Mouse (Mus musculus) intestine, postnatal 0 days (tissue): ENCODE measurements around the gene Nox3. TPM values are rescaled to one million over a fixed set of nuclear protein-coding genes. Genes with fewer than 3 reads are reported as not detected.

Source experiments
- ATAC-seq: fragments of 200-750 bp; cut with Nextera tagmentation; 2 replicates; pipeline ENCODE4 v1.8.0; 2017; ENCODE audit warnings: mild to moderate bottlenecking, moderate TSS enrichment, moderate library complexity
- H3K27ac ChIP-seq: fragments of 300-500 bp; sonication (generic); 2 replicates; pipeline ENCODE4 v1.5.1; 2014; ENCODE audit warnings: mild to moderate bottlenecking, low read depth, low read length, moderate library complexity
- H3K27me3 ChIP-seq: fragments of 300-500 bp; sonication (generic); replicated peaks from 2 replicates; pipeline ENCODE4 v1.6.1; 2014; ENCODE audit warnings: low read length, mixed read lengths; ENCODE audit not compliant: control insufficient read depth, insufficient read depth
- H3K36me3 ChIP-seq: fragments of 300-500 bp; sonication (generic); 2 replicates; pipeline ENCODE4 v1.6.1; 2014; ENCODE audit warnings: mild to moderate bottlenecking, moderate library complexity; ENCODE audit not compliant: control insufficient read depth, insufficient read depth
- H3K4me1 ChIP-seq: fragments of 300-500 bp; sonication (generic); replicated peaks from 2 replicates; pipeline ENCODE4 v1.6.1; 2014; ENCODE audit warnings: antibody characterized with exemption, low read length, mixed read lengths; ENCODE audit not compliant: control insufficient read depth, insufficient read depth
- H3K4me2 ChIP-seq: fragments of 300-500 bp; sonication (generic); replicated peaks from 2 replicates; pipeline ENCODE4 v1.6.1; 2014; ENCODE audit warnings: low read depth, mild to moderate bottlenecking, moderate library complexity
- H3K4me3 ChIP-seq: fragments of 300-500 bp; sonication (generic); 2 replicates; pipeline ENCODE4 v1.5.1; 2014; ENCODE audit warnings: low read depth, low read length
- H3K9ac ChIP-seq: fragments of 300-500 bp; sonication (generic); 2 replicates; pipeline ENCODE4 v1.6.1; 2014; ENCODE audit warnings: mild to moderate bottlenecking, low read depth, low read length
- H3K9me3 ChIP-seq: fragments of 300-500 bp; sonication (generic); 2 replicates; pipeline ENCODE4 v1.6.1; 2016; ENCODE audit warnings: mixed run types; ENCODE audit not compliant: control insufficient read depth
- CTCF ChIP-seq: sonication (generic); IDR thresholded peaks from 2 replicates; pipeline ENCODE4 v1.5.1; 2016; ENCODE audit warnings: low read depth, mild to moderate bottlenecking, control low read depth, antibody characterized with exemption, moderate library complexity
- WGBS: fragments of 180-500 bp; shearing (Covaris S2); extraction: QIAGEN DNeasy Blood & Tissue Kit; methylation state at CpG from one replicate; pipeline ENCODE4 v1.1.7; 2014; 5-methylcytosine and 5-hydroxymethylcytosine counted together
- polyA plus RNA-seq: library from polyadenylated mRNA; unstranded; fragments of >200 nt; fragmentation: Nextera tagmentation; extraction: Ambion mirVana; gene quantifications from 2 replicates; pipeline ENCODE4 v1.2.1, GENCODE M21; 2015

The Nox3 gene
- not detected in 2 replicates for polyA plus RNA-seq

DNA sequence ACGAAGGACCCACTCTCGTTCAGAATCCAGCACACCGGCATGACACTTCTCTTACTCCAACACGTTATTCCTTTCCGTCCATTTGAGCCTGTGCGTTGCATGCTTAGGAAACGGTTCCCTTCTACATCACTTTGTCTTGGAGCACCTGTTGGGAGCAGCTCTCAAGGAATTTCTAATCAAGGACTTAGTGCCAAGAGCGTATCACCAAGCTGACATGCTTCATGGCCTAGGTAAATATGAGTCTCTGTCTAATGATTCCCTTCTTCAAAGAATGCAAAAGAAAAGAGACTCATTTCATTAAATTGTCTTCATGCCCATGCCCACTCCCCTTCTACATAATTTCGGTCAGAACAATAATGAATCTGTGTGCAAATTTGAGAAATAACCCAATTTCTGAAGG, at the start of gene Nox3:
Nox3 (minus strand) TSS at position 101 of the 400 bp plus-strand sequence.
- WGBS = 93% methylated on average over 9 of the region's 9 CpGs
- Histone ChIP-seq H3K27me3 (no peaks in the 10 kb centered on the region), H3K27ac (no peak within 1 kb of the TSS), H3K36me3 (no peaks in the 10 kb centered on the region), H3K4me3 (no peak within 1 kb of the TSS), H3K9ac (no peak within 1 kb of the TSS), H3K4me2 (no peak within 1 kb of the TSS), H3K4me1 (no peaks in the 10 kb centered on the region), H3K9me3 (no peaks in the 10 kb centered on the region)
- no peak for ATAC-seq
- TF ChIP-seq CTCF = no peak

DNA sequence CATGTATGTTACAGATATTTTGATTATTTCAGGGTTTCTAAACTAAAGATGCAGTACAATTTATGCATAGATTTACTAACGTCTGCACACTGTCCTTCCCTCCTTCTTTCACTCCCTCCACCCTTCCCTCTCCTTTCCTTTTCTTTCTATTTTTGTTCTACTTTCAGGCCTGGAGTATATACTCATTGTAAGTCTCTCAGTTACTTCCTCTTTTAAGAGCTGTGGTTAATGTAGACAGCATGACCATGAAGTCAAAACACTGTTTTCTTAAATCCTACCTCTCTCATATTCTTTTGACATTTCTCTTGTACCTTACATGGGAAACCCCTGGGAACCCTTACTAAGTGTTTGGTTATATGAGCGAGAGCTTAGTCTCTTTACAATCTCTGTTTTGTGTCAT, 48.3 kb upstream of the Nox3 start:
- Histone ChIP-seq H3K4me3 (no peak overlapping the region), H3K27me3 (no peaks in the 10 kb centered on the region), H3K9ac (no peak overlapping the region), H3K36me3 (no peaks in the 10 kb centered on the region), H3K9me3 (no peaks in the 10 kb centered on the region), H3K4me1 (no peaks in the 10 kb centered on the region), H3K27ac (no peak overlapping the region), H3K4me2 (no peak overlapping the region)
- ATAC-seq = no peak
- WGBS = 58% methylated on average over 2 of the region's 2 CpGs
- no peak for TF ChIP-seq CTCF

DNA sequence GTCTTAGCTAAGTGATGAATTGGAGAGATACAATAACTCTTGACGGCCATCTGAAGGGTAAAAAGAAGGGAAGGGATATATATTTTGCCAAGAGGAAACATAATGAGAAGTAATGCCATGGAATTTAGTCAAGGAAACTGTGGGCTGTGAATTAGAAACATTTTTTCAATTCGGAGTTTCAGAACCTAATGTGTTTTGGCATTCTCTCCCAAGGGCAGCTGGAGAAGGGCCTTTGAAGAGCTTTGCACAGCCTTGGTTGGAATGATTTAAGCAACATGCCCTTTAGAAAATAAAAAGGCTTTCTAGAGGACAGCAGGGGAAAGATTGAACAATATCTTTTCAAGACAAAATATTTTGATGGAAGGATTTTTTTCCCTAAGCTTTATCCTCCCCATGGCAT, 40.9 kb upstream of the Nox3 start:
- H3K27ac ChIP-seq = no peak overlapping the region
- H3K4me1 ChIP-seq = no peaks in the 10 kb centered on the region
- no peak overlapping the region for H3K4me2 ChIP-seq
- H3K9ac ChIP-seq = no peak overlapping the region
- WGBS = 62% methylated on average over 2 of the region's 2 CpGs
- no peaks in the 10 kb centered on the region for H3K27me3 ChIP-seq
- H3K36me3 ChIP-seq = no peaks in the 10 kb centered on the region
- H3K9me3 ChIP-seq = no peaks in the 10 kb centered on the region
- TF ChIP-seq CTCF = no peak
- ATAC-seq = no peak
- H3K4me3 ChIP-seq = no peak overlapping the region

DNA sequence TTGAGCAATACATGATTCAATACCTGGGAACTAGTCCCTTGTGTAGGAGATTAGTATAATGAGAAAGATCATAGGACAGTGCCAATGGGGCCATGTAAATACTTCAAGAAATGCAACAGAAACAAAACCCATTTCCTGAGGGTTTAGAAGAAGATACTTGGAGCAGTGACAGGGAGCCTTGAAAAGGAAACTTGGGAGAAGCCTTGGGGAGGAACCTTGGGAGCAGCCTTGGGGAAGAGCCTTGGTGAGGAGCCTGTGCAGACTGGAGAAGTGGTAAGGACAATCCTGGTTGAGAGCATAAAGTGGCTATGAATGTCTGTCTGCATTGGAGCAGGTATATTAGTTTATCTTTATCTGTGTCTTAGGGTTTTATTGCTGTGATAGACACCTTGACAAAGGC, 38.2 kb upstream of the Nox3 start:
- no peak overlapping the region for H3K9ac ChIP-seq
- no peak overlapping the region for H3K4me2 ChIP-seq
- H3K27me3 ChIP-seq = no peaks in the 10 kb centered on the region
- no peaks in the 10 kb centered on the region for H3K4me1 ChIP-seq
- H3K36me3 ChIP-seq = no peaks in the 10 kb centered on the region
- no peak for ATAC-seq
- no peaks in the 10 kb centered on the region for H3K9me3 ChIP-seq
- H3K4me3 ChIP-seq = no peak overlapping the region
- no peak overlapping the region for H3K27ac ChIP-seq
- no peak for TF ChIP-seq CTCF

DNA sequence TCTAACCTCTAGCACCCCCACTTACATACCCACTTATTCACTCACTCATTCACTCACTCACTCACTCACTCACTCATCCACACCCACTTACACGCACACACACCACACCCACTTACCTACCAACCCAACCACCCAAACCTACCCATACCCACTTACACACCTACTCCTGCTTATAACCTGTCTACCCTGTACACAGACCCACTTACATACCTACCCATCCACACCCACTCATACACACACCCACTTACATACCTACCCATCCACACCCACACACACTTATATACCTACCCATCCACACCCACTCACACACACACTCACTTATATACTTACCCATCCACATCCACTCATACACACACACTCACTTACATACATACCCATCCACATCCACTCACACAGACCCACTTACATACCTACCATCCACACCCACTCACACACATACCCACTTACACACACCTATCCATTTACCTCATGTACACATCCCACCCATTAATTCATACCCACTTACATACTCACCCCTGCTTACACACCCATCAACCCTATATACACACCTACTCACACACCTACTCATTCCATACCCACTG, 9.4 kb upstream of the Nox3 start:
- Histone ChIP-seq H3K4me2 (no peak overlapping the region), H3K36me3 (no peaks in the 10 kb centered on the region), H3K4me1 (0 out of 2 replicates have a peak, but pooled peaks cover 2% of the 10 kb centered on the region), H3K9ac (no peak overlapping the region), H3K27me3 (no peaks in the 10 kb centered on the region), H3K4me3 (no peak overlapping the region), H3K27ac (no peak overlapping the region), H3K9me3 (no peaks in the 10 kb centered on the region)
- 94% methylated on average over 1 of the region's 1 CpGs for WGBS
- TF ChIP-seq CTCF = no peak
- ATAC-seq = no peak

DNA sequence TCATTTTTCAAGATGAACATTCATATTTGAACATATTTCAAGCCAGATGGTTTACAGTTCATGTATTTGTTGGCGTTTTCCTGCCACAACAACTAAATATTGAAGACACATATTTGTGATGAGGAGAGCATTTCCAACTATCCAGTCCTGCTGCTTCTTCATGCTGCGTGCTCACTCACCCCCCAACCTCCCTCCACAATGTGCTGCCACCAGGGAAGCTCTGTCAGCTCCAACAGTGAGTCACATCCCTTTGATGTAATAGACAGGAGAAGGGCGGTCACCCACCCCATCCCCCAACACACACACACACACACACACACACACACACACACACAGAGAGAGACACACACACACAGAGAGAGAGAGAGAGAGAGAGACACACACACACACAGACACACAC, 6.3 kb upstream of the Nox3 start:
- H3K9me3 ChIP-seq = no peaks in the 10 kb centered on the region
- H3K4me2 ChIP-seq = no peak overlapping the region
- H3K27ac ChIP-seq = no peak overlapping the region
- H3K36me3 ChIP-seq = no peaks in the 10 kb centered on the region
- no peak overlapping the region for H3K4me3 ChIP-seq
- ATAC-seq = no peak
- H3K27me3 ChIP-seq = no peaks in the 10 kb centered on the region
- no peak for TF ChIP-seq CTCF
- H3K4me1 ChIP-seq = 0 out of 2 replicates have a peak, but pooled peaks cover 2% of the 10 kb centered on the region
- WGBS = 50% methylated on average over 3 of the region's 3 CpGs
- H3K9ac ChIP-seq = no peak overlapping the region

DNA sequence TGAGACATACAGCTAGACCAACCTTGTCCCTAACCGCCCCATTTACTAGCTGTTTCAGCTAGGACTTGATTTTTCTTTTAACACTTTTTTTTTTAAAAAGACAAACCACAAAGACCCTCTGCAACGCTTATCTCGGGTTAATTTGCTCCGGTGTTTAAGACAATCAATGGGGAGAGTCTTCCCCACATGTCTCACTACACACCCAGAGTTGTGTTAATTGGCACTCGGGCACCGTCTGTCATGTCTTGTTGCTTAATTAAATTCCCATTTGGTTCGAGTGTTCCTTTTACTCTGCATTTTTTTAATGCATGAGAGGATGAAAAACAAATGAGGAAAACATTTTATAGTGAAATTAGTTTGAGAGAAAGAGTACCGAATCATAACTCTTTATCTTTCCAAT, 3.2 kb downstream of the Nox3 start:
- Histone ChIP-seq H3K9ac (no peak overlapping the region), H3K27me3 (no peaks in the 10 kb centered on the region), H3K4me1 (no peaks in the 10 kb centered on the region), H3K9me3 (no peaks in the 10 kb centered on the region), H3K4me3 (no peak overlapping the region), H3K36me3 (no peaks in the 10 kb centered on the region), H3K4me2 (no peak overlapping the region), H3K27ac (no peak overlapping the region)
- 72% methylated on average over 8 of the region's 8 CpGs for WGBS
- ATAC-seq = no peak
- no peak for TF ChIP-seq CTCF
